Mouse (Mus musculus): ENCODE results near the gene Hmcn2. TPM values are rescaled to one million over a fixed set of nuclear protein-coding genes. Genes with fewer than 3 reads are reported as not detected.

The Hmcn2 gene
- total RNA-seq, 2 experiments from 2014 or later, result 0.85 TPM; not detected in 1

DNA sequence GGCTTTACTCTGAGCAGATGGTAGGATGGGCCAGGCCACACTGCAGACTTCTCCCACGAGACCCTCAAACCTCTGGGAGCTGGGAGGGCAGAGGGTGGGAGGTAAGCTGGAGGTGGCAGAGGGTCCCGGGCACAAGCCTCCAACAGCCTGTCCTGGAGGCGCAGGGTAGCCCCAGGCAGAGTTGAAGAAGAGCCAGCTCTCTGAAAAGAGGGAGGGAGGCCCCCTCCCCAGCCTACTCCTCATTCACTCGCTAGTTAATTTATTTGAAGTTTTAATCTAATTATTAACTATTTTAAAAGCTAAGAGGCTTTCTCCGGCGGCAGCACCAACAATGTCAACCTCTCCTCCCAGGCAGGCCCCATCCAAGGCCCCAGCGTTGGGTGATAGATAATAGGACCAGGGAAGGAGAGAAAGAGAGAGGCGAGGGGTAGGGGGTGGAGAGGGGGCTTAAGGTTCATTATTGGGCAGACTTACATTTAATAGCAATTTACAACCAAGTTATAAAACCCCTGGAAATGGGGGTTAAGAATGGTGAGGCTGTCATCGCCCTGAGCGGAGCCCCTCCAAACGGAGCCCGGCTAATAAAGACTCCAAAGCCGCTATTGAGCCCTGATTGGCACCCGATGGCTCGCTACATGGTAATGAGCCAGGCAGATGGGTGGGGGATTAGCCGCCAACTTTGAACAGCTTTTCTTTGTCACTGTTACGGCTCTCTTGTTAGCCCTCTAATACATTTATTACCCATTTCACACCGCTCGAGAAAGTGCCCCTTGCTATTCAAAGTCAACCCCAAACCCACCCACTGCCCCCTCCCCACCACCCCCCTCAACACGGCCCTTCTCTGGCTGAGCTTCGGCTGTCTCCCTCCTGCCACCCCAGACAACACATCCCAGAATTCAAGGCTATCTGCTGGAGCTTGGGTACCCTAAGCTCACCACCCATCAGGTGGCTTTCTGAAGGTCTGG is 185.4 kb downstream of the Hmcn2 start:
- ATAC-seq (replicated peaks; ENCODE audit: low FRiP score, low TSS enrichment, poor library complexity, severe bottlenecking), result no peak

DNA sequence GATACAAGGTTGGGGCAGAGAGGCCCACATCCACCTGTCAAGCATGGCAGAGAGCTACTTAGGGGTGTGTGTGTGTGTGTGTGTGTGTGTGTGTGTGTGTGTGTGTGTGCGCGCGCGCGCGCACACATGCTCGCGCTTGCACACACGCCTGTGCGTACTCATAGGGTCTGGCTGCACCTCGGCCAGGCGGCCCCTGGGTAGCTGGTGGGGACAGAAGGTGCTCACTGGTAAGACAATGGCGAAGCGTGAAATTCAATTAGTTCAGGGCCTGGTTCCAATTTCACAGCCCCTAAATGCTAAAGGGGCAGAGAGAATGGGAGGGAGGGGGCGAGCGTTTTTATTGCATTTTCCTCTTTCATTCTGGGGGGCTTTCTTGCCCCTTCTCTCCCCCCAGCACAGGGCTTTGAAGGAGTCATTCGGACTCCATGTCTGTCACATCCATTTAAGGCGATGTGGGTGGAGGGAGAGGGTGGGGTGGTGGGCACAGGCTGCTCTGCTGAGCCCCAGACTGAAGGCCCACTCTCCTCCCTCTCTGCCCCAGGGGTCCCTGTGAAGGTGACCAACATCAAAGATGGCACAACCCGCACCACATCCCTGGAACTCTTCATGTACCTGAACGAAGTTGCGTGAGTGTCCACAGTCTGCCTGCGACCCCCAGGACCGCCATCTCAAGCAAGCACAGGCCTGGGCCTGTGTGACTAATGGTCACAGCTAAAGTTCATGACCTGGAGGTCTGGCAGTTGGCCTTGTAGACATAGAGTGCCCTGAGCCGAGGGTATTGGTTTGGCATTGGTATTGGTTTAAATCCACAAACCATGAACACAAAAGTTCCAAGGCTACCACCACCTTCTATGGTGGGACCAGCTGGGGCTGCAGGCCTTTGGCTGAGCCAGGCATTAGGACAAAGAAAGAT is 186.3 kb downstream of the Hmcn2 start:
- ATAC-seq (replicated peaks; ENCODE audit: low FRiP score, low TSS enrichment, poor library complexity, severe bottlenecking), result no peak

DNA sequence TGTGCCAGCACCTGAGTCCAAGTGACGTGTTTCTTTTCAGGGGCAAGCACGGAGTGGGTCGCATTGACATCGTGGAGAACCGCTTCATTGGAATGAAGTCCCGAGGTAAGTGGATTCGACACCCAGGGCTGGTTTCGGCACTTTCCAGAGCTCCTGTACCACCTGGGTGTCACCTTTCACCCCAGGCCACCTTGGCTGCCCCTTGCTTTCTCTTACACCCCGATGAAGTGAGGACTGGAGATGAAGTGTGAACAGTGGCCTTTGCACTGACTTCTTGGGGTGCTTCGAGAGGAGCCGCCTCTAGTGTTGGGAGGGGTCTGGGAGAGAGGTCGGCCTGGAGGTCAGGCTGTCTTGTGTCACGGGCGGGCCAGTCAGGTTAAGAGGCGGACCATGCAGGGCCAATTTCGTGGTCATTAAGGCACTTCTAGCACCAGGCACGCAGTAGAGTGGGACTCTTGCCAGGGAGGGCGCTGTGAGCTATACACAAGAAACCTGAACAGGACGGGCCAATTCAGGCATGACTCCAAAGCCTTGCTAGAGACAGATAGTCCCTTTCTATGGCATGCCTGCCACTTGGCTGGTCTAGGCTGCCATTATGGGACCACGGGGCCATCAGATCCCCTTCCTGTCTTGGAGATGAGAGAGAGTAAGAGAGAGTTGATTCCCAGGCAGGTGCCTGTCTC is 187.4 kb downstream of the Hmcn2 start:
- no peak for ATAC-seq (replicated peaks; ENCODE audit: low FRiP score, low TSS enrichment, poor library complexity, severe bottlenecking)

DNA sequence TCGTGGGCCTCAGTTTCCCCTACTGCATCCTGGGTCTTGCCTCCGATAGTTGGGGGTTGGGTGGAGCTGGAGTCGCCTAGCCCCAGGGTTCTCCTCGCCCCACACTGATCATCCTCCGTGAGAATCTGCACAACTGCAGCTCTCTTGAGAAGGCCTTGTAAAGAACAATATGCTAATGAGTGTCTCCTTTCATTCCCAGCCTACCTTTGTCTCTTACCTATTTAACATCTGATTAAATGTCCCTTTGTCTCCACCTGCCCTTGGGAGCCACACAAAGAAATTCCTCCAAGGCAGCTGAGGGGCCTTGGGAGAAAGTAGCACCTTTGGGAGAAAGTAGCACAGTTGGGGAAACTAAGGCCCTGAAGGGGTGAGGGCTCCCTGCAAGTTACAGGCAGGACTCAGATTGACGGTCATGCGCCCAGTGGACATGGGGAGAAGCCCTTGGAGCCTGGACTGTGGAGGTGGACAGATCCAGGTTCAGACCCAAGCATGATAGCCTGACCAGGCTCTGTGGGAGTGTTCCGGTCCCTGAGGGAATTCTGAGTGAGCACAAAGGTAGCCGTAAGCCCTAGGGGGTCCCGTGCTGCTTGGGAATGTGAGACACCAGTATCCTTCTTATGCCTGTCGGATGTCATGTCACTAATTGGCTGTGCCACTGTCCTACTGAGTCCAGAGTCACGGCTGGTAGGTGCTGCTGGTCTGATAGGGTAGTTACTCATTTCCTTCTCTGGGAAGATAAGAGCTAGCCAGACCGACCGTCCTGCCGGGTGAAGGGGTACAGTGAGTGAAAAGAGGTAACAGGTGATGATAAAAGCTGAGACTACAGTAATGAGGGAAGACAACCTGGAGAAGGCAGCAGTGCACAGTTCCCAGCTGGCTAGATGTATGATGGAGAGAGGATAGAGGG is 188.7 kb downstream of the Hmcn2 start:
- ATAC-seq (replicated peaks; ENCODE audit: low FRiP score, low TSS enrichment, poor library complexity, severe bottlenecking), result no peak

DNA sequence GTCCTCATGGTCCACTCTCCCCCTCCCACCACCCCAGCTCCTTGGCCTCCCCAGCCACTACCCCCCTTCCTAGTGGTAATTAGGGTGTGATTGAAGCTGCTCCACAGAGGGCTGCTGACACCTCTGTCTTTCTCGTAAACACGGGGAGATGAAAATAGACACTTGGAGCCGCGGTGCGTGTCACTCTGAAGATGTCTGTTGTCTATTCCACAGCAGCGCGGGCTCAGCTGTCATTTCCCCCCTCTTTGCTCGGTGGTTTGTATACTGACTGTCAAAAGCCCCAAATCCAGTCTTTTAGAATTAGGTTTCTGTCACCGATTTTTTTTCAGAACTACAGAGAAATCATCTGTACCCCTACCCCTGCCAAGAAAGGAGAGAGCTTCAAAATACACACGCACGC is 191.3 kb downstream of the Hmcn2 start:
- no peak for ATAC-seq (replicated peaks; ENCODE audit: low FRiP score, low TSS enrichment, poor library complexity, severe bottlenecking)

DNA sequence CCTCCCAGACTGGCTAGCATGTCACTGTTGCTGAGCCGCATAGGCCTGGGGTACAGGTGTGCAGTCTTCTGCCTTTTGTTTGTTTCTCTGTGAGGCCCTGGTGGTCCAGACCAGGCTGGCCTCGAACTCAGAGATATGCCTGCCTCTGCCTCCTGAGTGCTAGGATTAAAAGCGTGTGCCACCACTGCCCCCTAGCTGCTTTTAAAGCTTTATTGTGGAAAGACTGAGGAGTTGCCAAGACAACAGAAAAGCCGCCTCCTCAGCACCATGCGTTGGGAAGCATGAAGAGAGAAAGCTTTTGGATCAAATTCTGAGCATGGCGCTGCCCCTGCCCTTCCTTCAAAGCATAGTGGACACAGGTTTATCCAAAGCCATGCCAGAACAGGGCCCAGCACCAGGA is 194.6 kb downstream of the Hmcn2 start:
- no peak for ATAC-seq (replicated peaks; ENCODE audit: low FRiP score, low TSS enrichment, poor library complexity, severe bottlenecking)

Other genes starting within 250 kb of the Hmcn2 start
- gene Fnbp1, start 172.4 kb upstream of the Hmcn2 start, total RNA-seq (2014; fragmentation: Nextera tagmentation), result 30.7 and 46.4 TPM in 2 replicates
- gene Fnbp1, start 172.4 kb upstream of the Hmcn2 start, total RNA-seq (2017), result 16.0 and 36.4 TPM in 2 replicates
- 19.6 and 30.4 TPM in 2 replicates for gene Gpr107, start 162.1 kb upstream of the Hmcn2 start, total RNA-seq (2014; fragmentation: Nextera tagmentation)
- 15.0 and 18.2 TPM in 2 replicates for gene Gpr107, start 162.1 kb upstream of the Hmcn2 start, total RNA-seq (2017)
- gene Ncs1, start 68.6 kb upstream of the Hmcn2 start, total RNA-seq (2014; fragmentation: Nextera tagmentation), result 1.5 and 1.7 TPM in 2 replicates
- gene Ncs1, start 68.6 kb upstream of the Hmcn2 start, total RNA-seq (2017), result 0.99 and 1.6 TPM in 2 replicates
- gene Ass1, start 155.8 kb downstream of the Hmcn2 start, total RNA-seq (2014; fragmentation: Nextera tagmentation), result 63.2 and 78.5 TPM in 2 replicates
- 93.7 and 108 TPM in 2 replicates for gene Ass1, start 155.8 kb downstream of the Hmcn2 start, total RNA-seq (2017)

All from megakaryocyte-erythroid progenitor cell, adult 5-6 weeks (primary cell).